Mouse (Mus musculus): ENCODE data around the gene Srp54a.
"Not testable (repeated sequence)": the region's sequence is repeated elsewhere in the genome, so short reads cannot be mapped to it uniquely, and the experiment has no call there.

Srp54a gene

GRCm38 (mm10) chr12:55079726-55080600, at the start of gene Srp54a, which contains the start of gene 2700097O09Rik:
Gene Srp54a (plus strand): TSS chr12:55080262.
Gene 2700097O09Rik (minus strand): TSS chr12:55080110.
- peak; percentile 96 for DNase-seq (ENCODE audit: low read depth, low spot score)

DNA sequence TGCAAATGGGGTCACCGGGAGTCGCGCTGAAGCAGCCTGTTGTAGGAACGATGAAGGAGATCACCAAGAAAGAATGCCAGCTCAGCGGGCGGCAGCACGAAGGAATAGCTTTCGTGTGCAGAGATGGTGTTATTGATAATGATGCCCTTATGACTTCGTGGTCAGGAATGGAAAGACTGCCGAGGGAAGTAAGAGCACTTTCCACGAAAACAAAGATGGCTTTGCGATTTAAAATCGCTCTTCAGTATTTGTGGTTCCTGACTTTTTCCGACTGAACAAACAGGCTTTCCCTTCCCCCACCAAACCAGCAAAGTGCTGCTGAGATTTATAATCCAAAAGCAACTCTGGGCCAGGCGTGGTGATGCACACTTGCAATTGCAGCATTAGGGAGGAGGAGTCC, 39.1 kb upstream of the Srp54a start:
- peak; percentile 79 for DNase-seq (ENCODE audit: low read depth, low spot score)

DNA sequence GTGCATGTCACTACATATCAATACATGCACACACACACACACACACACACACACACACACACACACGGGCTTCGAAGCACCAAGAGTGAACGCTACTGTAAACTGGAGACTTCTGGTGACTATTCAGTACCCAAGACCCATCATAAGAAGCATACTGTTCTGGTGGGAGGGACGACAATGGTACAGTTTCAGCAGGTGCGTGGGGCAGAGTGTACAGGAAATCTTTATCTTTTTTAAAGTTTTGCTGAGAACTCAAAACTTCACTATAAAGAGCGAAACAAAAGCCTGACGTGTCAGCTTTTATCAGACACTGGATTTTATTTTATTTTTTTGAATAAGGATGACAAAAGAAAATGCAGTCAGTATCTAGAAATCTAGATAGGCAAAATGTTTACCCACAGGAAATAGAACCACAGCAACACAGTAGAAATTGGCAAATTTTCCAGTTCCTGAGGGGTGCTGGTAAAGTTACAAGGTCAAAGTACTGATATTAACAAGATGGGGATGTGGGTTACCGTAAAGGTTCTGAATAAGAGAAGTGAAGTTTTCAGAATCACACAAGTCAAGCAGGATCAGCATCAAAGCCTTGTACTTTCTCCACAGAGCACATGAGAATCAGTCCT, 30.2 kb upstream of the Srp54a start:
- peak; percentile 80 for DNase-seq (ENCODE audit: low read depth, low spot score)

GRCm38 (mm10) chr12:55051210-55052173, 28.6 kb upstream of the Srp54a start:
- peak; percentile 45 for DNase-seq (ENCODE audit: low read depth, low spot score)

- DNase-seq (ENCODE audit: low read depth, low spot score) = no peak
Measured at GRCm38 (mm10) chr12:55053267-55053666, 26.8 kb upstream of the Srp54a start.

GRCm38 (mm10) chr12:55054551-55055241, 25.4 kb upstream of the Srp54a start:
- DNase-seq (ENCODE audit: low read depth, low spot score) = no peak

DNA sequence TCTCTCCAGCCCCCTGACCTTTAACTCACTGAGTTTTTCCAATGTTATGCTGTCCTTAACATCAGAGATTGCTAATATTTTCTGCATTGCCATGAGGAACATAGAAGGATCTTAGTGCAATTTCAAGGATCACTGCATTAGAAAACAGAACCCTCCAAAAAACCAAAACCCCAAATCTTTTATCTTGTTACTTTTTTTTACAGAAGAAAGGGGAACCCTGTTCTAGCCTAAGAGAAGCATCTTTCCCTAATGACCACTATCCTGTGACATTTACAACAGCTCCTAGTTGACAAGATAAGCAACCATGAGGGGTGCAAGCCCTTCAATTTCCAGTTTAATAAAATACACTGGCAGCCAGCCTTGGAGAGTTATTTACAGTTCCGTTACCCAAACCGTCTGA, 23.4 kb upstream of the Srp54a start:
- DNase-seq (ENCODE audit: low read depth, low spot score) = no peak

GRCm38 (mm10) chr12:55058865-55059615, 21.0 kb upstream of the Srp54a start:
- no peak for DNase-seq (ENCODE audit: low read depth, low spot score)

DNA sequence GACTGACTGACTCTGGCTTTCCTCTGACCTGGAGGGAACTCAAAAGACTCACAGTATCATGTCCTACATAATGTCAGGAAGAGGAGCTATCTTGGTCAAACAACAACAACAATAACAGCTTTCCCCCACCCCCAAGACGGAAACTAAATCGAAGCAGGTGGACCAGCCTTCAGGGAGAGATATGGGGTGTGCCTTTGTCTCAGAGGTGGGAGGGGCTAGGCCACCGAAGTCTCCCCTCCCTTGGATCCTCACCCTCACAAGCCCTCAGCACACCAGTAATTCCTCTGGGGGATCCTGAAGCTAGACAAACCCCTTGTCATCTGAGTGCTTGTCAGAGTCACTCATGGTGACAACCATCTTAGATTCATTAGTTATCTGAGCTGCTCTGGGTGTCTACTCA, 20.2 kb upstream of the Srp54a start:
- DNase-seq (ENCODE audit: low read depth, low spot score) = no peak

DNA sequence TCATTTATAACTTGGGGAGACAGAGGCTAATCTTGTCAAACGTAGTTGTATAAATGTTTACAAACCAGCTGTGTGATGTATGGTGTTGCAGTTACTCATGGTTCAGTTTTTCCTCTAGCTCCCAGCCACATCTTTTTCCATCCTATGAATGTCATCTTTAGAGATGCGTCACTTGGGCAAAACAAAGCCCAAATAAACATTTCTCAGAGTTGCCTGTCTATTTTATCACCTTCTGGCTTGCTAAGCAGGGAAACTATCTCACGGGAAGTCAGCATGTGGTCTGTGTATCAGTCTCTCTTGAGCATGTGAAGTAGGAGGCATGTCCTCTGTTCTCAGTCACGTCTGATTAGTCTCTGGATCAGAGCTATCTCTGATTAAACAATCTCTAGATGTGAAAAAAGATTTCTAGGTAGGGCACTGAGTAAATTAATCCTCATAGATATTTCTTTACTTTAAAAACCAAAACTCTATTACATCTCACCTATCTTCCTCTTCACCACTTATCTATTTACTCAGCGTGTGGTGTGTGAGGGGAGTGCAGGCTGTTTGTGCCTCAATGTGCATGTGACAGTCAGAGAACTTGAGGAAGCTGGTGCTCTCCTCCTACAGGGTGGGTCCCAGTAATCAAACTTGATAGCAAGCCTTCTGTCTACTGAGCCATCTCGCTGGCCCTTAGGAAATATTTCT, 19.7 kb upstream of the Srp54a start:
- DNase-seq (ENCODE audit: low read depth, low spot score) = peak; percentile 75

DNA sequence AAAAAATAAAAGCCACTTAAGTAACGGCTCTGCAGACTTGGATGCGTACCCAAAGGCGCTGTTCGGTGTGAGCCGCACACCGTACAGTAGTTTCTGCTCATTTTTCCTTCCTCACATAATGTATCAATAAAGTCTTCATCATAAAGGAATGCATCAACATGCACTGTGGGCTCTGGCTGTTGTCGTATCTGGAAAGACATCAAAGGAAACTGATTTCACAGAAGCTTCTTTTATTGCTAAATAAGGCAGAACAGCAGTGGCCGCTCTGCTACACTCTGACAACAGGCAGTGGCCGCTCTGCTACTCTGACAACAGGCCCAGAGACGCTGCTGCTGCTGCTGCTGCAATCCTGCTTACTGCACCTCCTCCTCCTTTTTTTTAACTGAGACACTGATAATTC, 19.1 kb upstream of the Srp54a start:
- DNase-seq (ENCODE audit: low read depth, low spot score) = peak; percentile 45

DNA sequence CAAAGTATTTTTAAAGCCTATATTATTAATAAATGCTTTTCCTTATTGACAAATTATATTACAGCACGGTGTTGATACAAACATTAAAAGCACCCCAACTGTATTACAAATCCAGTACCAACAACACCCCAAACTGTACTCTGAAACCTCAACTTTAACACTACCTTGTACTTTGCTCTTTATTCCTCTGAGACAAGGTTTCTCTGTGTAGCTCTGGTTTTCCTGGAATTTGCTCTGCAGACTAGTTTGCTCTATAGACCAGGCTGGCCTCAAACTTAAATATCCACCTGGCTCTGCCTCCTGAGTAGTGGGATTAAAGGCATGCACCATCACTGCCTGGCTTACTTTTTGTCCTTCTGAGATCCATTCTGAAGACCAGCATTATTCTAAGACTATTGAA, 17.9 kb upstream of the Srp54a start:
- DNase-seq (ENCODE audit: low read depth, low spot score) = no peak

GRCm38 (mm10) chr12:55072495-55072894, 7.6 kb upstream of the Srp54a start:
- no peak for DNase-seq (ENCODE audit: low read depth, low spot score)

- no peak for DNase-seq (ENCODE audit: low read depth, low spot score)
Measured at GRCm38 (mm10) chr12:55073686-55074085, 6.4 kb upstream of the Srp54a start.

DNA sequence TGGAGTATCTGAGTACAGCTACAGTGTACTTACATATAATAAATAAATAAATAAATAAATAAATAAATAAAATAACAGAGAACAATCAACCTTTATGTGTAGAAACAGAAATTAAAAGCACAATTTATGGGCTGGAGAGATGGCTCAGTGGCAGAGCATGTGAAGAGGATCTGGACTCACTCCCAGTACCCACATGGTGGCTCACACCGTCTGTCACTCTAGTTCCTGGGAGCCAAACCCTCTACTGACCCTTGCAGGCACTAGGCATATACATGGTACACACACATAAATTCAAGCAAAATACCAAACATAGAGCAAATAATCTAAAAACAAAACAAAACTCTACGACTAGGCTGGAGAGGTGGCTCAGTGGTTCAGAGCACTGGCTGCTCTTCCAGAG, 4.8 kb upstream of the Srp54a start:
- DNase-seq (ENCODE audit: low read depth, low spot score) = no peak

GRCm38 (mm10) chr12:55078706-55079105, 1.4 kb upstream of the Srp54a start:
- peak; percentile 33 for DNase-seq (ENCODE audit: low read depth, low spot score)

GRCm38 (mm10) chr12:55080601-55080942, 510 bp downstream of the Srp54a start:
- DNase-seq (ENCODE audit: low read depth, low spot score) = not testable (repeated sequence)

DNA sequence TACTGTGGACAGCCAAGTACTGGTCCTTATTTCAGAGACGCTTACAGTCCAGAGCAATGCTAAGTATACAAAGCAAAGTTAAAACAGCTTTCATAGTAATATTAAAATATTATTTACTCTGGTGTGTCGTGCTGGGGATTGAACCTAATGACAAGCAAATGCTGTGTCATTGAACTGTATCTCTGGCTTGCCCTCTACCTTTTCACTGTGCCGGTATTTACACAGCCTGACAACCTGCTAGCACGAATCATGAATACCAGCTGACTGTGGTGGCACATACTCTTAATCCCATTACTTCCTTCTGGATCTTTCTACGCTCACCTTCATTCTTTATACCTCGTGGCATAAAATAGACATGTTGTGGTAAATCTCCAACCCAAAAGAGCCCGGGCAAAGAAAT, 12.1 kb downstream of the Srp54a start:
- not testable (repeated sequence) for DNase-seq (ENCODE audit: low read depth, low spot score)

DNA sequence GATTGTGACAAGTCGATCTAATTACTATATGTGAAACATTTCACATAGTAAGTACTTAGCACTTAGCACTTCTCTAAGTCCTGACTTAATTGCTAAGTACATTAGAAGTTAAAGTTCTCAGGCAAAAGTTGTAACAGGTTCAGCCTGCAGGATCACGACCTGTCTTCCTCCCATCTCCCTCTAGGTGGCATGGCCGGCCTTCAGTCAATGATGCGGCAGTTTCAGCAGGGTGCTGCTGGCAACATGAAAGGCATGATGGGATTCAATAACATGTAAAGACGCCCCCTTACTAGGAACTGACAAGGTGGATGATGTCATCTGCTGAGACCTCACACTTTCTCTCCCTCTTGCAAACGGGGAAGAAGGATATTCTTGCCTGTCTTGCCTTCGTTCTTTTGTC, 32.6 kb downstream of the Srp54a start:
- DNase-seq (ENCODE audit: low read depth, low spot score) = not testable (repeated sequence)

- DNase-seq (ENCODE audit: low read depth, low spot score) = not testable (repeated sequence)
Measured at GRCm38 (mm10) chr12:55124242-55124641, 44.2 kb downstream of the Srp54a start, which contains the start of gene Fam177a. Gene Fam177a (plus strand): TSS chr12:55124469.
